Mouse (Mus musculus) stomach, embryonic 16.5 days (tissue): Measurements from ENCODE around the gene Trappc11. TPM values are rescaled to one million over a fixed set of nuclear protein-coding genes. Genes with fewer than 3 reads are reported as not detected.
"Not testable (repeated sequence)": the region's sequence is repeated elsewhere in the genome, so short reads cannot be mapped to it uniquely, and the experiment has no call there.

Experiments used
- ATAC-seq: fragments of 200-750 bp; cut with Nextera tagmentation; 2 replicates; pipeline ENCODE4 v1.8.0; 2017; ENCODE audit warnings: moderate number of reproducible peaks, moderate TSS enrichment; ENCODE audit not compliant: insufficient read depth, low FRiP score
- H3K27ac ChIP-seq: fragments of 300-500 bp; sonication (generic); 2 replicates; pipeline ENCODE4 v1.5.1; 2014; ENCODE audit warnings: low read length
- H3K27me3 ChIP-seq: fragments of 300-500 bp; sonication (generic); 2 replicates; pipeline ENCODE4 v1.6.1; 2014; ENCODE audit warnings: low read length, control low read depth, mixed read lengths; ENCODE audit not compliant: control insufficient read depth, insufficient read depth
- H3K36me3 ChIP-seq: fragments of 300-500 bp; sonication (generic); 2 replicates; pipeline ENCODE4 v1.6.1; 2014; ENCODE audit warnings: low read length; ENCODE audit not compliant: control insufficient read depth, insufficient read depth
- H3K4me1 ChIP-seq: fragments of 300-500 bp; sonication (generic); 2 replicates; pipeline ENCODE4 v1.6.1; 2014; ENCODE audit warnings: low read length, control low read depth, mixed read lengths; ENCODE audit not compliant: control insufficient read depth, insufficient read depth
- H3K4me2 ChIP-seq: fragments of 300-500 bp; sonication (generic); 2 replicates; pipeline ENCODE4 v1.6.1; 2014; ENCODE audit warnings: low read depth, low read length, mixed read lengths
- H3K4me3 ChIP-seq: fragments of 300-500 bp; sonication (generic); replicated peaks from 2 replicates; pipeline ENCODE4 v1.5.1; 2014; ENCODE audit warnings: mild to moderate bottlenecking, low read length
- H3K9ac ChIP-seq: fragments of 300-500 bp; sonication (generic); 2 replicates; pipeline ENCODE4 v1.6.1; 2014; ENCODE audit warnings: low read length
- H3K9me3 ChIP-seq: fragments of 300-500 bp; sonication (generic); replicated peaks from 2 replicates; pipeline ENCODE4 v1.6.1; 2016; ENCODE audit warnings: low read length, control low read depth; ENCODE audit not compliant: control insufficient read depth
- WGBS: fragments of 180-500 bp; shearing (Covaris S2); extraction: QIAGEN DNeasy Blood & Tissue Kit; methylation state at CpG from one replicate; pipeline ENCODE4 v1.1.7; 2014; 5-methylcytosine and 5-hydroxymethylcytosine counted together
- polyA plus RNA-seq: library from polyadenylated mRNA; unstranded; fragments of >200 nt; fragmentation: Nextera tagmentation; extraction: Ambion mirVana; gene quantifications from 2 replicates; pipeline ENCODE4 v1.2.1, GENCODE M21; 2015

Gene Trappc11
- polyA plus RNA-seq, 1 experiment from 2014 or later, result 30.5 TPM

GRCm38 (mm10) chr8:47458591-47458990, 74.7 kb downstream of the Trappc11 start:
- H3K4me3 ChIP-seq, result no peak overlapping the region
- H3K27me3 ChIP-seq, result no peaks in the 10 kb centered on the region
- 87% methylated on average over 10 of the region's 10 CpGs for WGBS
- H3K4me1 ChIP-seq, result no peaks in the 10 kb centered on the region
- no peaks in the 10 kb centered on the region; the same call in 1 of the 2 replicates for H3K9me3 ChIP-seq
- H3K36me3 ChIP-seq, result no peaks in the 10 kb centered on the region
- no peak for ATAC-seq
- H3K4me2 ChIP-seq, result no peak overlapping the region
- H3K27ac ChIP-seq, result no peak overlapping the region
- H3K9ac ChIP-seq, result no peak overlapping the region

GRCm38 (mm10) chr8:47449211-47449610, 84.1 kb downstream of the Trappc11 start:
- ATAC-seq, H3K36me3 ChIP-seq, H3K9me3 ChIP-seq, H3K4me1 ChIP-seq, H3K27me3 ChIP-seq, H3K27ac ChIP-seq, H3K4me2 ChIP-seq, H3K4me3 ChIP-seq, H3K9ac ChIP-seq: not testable (repeated sequence)
- WGBS, result 97% methylated on average over 2 of the region's 2 CpGs

- 61% methylated on average over 19 of the region's 19 CpGs for WGBS
- H3K4me1 ChIP-seq, result no peaks in the 10 kb centered on the region
- no peak within 1 kb of the TSS for H3K9ac ChIP-seq
- no peak within 1 kb of the TSS for H3K4me3 ChIP-seq
- H3K36me3 ChIP-seq, result no peaks in the 10 kb centered on the region
- no peak within 1 kb of the TSS; the same call in 1 of the 2 replicates for H3K4me2 ChIP-seq
- ATAC-seq, result no peak
- H3K9me3 ChIP-seq, result 0 out of 2 replicates have a peak, but pooled peaks cover 3% of the 10 kb centered on the region
- no peak within 1 kb of the TSS for H3K27ac ChIP-seq
- no peaks in the 10 kb centered on the region for H3K27me3 ChIP-seq
Observed at GRCm38 (mm10) chr8:47446312-47447046, 86.8 kb downstream of the Trappc11 start, which contains the start of gene Stox2. TSS of gene Stox2 (minus strand) at chr8:47446362.

Other genes with a start within 250 kb of the Trappc11 start
- gene Stox2, start 87.1 kb downstream of the Trappc11 start, polyA plus RNA-seq, result 8.7 and 9.2 TPM in 2 replicates
- gene Rwdd4a, start 194 bp upstream of the Trappc11 start, polyA plus RNA-seq, result 30.6 and 34.6 TPM in 2 replicates
- gene Ing2, start 142.1 kb upstream of the Trappc11 start, polyA plus RNA-seq, result 7.6 and 9.5 TPM in 2 replicates
- 18.6 and 18.8 TPM in 2 replicates for gene Cdkn2aip, start 180.5 kb upstream of the Trappc11 start, polyA plus RNA-seq